Mouse (Mus musculus) cerebellum, adult 11 months (tissue): ENCODE measurements around the gene Opa3.

Experiments used
- DNase-seq: peaks from one replicate; pipeline ENCODE4 v3.0.0; 2022

Gene Opa3

DNA sequence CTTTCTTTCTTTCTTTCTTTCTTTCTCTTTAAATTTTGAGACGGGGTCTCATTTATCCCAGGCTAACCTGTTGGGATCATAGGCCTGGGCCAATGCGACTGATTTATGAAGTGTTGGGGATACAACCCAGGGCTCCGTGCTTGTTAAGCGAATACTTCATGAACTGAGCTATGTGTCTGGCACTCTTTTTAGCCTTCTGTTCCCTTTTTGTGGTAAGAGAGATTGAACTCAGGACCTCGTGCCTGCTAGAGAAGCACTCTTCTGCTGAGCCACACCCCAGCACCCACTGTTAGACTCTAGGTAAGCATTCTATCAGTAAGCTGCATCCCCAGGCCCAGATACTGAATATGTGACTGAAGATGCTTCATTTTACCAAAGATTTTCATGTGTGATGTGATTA lies 10.6 kb upstream of the Opa3 start:
- DNase-seq = no peak

DNA sequence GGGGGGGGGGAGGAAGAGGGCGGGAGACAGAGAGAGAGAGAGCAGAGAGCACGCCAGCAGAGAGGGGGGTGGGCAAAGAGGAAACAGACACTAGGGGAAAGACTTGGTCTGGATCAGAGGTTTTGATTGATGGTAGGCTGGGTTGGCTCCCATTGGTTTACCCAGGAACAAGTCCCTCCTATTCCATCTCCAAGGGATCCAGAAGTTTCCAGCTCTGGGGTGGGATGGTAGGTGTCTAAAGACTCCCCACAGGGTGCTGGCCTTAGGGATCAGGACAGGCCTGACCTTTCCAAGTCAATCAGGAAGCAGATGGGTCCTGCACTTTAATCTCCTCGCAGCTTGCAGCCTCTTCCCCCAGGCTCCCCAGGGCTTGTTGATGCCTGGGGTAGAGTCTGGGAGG lies 10.2 kb upstream of the Opa3 start:
- no peak for DNase-seq

DNA sequence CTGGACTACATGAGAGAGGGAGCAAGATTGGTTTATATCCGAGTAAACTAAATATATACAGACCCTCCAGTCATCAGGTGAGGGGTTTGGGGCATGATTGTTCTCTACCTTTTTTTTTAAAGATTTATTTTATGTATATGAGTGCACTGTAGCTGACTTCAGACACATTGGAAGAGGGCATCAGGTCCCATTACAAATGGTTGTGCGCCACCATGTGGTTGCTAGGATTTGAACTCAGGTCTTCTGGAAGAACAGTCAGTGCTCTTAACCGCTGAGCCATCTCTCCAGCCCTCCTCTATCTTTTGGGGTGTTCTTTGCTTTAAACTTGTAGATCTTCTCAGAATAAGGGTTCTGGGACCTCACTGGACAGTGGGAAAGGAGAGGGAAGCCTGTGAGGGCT lies 8.1 kb upstream of the Opa3 start:
- no peak for DNase-seq

DNA sequence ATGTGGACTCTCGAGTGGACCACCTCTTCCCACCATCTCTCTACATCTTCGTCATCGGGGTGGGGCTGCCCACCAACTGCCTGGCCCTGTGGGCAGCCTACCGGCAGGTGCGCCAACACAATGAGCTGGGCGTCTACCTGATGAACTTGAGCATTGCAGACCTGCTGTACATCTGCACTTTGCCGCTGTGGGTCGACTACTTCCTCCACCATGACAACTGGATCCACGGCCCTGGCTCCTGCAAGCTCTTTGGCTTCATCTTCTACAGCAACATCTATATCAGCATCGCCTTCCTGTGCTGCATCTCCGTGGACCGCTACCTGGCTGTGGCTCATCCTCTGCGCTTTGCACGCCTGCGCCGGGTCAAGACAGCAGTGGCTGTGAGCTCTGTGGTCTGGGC lies 5.9 kb upstream of the Opa3 start:
- DNase-seq = no peak

DNA sequence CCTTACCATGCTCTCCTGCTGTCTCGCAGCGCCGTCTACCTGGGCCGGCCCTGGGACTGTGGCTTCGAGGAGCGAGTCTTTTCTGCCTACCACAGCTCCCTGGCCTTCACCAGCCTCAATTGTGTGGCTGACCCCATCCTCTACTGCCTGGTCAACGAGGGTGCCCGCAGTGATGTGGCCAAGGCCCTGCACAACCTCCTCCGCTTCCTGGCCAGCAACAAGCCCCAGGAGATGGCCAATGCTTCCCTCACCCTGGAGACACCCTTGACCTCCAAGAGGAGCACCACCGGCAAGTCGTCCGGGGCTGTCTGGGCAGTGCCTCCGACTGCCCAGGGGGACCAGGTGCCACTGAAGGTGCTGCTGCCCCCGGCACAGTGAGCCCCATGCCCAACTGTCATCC lies 5.3 kb upstream of the Opa3 start:
- DNase-seq = no peak

DNA sequence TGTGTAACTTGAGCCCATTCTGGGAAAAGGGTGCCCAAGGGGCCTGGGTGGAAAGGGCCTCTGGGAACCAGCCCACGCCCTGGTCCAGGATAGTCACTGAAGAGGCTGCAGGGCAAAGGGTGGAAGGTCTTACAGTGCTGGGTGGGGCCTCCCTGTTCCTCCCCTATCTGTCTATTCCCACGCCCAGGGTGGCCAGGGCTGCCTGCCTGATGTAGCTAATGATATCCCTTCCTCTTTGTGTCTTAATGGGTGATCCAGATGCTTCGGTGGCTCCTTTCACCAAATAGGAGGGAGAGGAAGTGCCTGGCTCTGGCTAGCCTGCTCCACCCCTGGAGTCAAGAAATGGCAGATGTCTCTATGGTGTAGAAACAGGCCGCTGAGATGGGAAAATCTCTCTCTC lies 3.2 kb upstream of the Opa3 start:
- DNase-seq = no peak

DNA sequence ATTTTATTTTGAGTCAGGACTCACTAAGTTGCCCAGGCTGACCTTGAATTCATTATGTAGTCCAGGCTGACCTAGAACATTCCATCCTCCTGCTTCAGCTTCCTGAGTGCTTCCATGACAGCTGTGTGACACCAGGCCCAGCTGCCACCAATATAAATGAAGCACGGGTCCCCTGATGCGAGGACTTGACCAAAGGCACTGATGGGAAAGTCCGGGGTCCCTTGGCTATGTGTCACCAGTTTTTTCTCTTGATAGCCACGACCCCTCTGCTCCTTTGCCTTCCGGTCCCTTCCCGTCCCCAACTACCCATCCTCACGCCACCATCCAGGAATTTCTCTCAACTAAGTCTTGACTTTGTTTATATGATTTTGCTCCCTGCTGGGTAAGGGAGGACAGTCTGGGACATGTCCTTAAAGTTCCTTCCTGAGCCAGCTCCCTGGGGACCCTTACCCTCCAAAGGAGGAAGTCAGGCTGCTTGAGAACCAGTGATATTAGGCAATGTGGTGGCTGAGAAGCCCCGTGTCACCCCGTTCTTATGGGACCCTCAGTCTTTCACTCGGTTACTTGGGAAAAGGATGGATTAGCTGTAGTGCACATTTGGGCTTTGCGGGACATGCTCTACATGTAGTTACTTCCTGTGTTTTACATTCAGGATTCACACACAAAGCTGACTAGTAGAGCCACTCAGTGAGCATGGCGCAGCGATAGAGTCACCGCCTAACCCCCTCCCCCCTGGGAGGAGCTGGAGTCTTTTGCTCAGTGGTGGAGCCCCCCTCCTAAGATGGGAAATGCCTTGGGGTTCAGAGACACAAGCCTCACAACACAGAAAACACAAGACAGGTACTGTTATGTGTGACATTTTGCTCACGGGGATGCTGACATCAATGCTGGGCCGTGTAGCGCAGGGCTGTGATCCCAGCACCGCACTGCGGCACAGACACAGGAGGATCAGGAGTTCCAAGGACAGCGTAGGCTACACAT lies 1.0 kb upstream of the Opa3 start:
- peak; percentile 59 for DNase-seq

DNA sequence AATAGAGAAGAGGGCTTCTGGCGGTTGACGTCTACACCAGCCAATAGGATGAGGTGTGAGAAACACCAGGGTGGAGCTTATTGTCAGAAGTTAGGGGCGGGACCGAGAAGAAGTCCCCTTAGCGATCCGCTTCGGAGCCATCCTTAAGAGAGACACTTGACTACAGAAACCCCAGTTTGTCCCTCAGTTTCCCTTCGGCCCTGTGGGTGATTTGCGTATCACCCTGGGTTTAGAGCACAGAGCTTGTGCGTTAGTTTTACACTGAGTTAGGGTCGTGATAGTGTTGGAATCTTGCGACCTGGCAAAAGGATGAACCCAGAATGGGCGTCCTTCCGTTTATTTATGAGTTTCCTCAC lies 637 bp downstream of the Opa3 start:
- DNase-seq = no peak

DNA sequence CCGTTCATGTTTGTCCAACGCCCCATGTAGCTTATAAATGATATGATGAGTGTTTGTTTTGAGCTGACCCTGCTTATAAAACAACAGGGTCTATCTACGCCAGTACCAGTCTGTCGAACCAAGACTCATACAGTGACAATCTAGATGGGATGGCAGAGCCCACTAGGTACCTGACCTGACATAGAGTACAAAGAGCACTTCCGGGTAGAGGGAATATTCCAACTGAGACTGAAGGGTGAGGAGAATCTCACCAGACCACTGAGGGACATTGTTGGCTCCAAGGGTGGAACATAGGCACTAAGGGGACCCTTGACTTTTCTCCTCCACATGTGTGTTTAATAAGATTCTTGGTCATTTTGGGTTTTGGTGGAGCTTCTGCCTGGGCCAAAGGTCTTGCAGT lies 1.3 kb downstream of the Opa3 start:
- DNase-seq = no peak

DNA sequence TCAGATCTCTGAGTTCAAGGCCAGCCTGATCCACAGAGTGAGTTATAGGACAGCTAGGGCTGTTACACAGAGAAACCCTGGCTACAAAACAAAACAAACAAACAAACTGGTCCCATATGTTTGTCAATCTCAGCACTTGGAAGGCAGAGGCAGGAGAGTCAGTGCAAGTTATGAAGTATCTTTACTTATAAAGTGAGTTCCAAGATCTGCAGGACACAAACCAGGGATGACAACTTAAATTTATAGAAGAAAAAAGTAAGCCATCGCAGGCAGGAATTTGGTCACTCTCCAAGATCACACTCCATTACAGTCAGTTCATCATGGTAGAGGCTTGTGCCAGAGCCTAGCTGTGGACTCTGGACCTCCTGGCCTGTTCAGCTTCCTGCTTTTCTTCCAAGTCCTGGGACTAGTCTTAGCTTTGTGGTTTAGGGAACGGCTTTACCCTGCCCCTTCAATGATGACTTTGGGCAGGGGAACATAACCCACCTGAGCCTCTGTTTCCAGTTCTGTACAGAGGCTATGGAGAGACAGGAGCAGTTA lies 2.0 kb downstream of the Opa3 start:
- no peak for DNase-seq

DNA sequence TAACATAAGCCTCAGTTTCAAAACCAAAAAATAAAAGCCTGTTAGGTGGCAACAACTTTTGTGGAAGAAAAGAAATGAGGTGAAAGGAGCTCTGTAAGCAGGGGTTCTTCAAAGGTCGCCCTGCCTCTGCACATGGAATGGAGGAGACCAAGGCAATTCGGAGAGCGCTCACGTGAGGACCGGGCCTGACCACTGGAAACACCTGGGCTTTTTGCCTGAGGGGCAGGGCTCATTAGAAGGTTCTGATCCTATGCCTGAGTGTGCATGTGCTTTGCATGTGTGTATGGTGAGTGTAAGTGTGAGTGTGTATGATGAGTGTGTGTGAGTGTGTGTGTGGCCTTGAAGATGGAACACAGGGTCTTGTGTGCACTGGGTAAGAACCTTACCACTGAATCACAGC lies 2.8 kb downstream of the Opa3 start:
- no peak for DNase-seq

DNA sequence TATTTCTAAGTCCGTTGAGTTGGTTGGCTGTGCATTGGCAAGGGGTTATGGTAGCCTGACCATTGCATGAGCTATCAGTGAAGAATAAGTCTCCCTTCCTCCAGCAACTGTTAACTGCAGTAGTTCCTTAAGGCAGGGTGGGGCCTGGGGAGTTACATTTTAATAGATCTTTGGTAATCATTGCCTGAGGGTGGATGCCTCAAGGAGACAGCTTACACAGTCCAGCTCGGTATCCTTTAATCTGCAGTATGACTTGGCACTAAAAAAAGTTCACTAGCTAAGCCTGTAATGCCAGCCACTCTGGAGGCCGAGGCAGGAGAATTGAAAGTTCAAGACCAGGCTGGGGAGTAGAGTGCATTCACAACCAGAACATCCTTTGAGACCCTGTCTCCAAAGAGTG lies 3.7 kb downstream of the Opa3 start:
- DNase-seq = no peak

DNA sequence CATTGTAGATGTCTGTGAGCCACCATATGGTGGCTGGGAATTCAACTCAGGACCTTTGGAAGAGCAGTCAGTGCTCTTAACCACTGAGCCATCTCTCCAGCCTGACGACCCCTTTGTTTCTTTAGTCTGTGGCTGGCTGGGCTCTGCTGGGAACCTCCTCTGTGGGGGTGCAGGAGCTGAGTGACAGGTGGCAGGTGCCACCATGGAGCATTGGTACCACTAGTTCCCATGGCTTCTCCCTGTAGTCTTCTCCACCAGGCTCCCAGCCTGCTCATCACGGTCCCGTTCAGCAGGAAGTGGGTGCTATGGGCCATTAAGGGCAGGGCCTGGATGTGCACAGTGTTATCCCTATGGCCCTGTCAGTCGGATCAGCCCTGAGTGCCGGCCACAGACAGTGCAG lies 6.5 kb downstream of the Opa3 start:
- DNase-seq = no peak

DNA sequence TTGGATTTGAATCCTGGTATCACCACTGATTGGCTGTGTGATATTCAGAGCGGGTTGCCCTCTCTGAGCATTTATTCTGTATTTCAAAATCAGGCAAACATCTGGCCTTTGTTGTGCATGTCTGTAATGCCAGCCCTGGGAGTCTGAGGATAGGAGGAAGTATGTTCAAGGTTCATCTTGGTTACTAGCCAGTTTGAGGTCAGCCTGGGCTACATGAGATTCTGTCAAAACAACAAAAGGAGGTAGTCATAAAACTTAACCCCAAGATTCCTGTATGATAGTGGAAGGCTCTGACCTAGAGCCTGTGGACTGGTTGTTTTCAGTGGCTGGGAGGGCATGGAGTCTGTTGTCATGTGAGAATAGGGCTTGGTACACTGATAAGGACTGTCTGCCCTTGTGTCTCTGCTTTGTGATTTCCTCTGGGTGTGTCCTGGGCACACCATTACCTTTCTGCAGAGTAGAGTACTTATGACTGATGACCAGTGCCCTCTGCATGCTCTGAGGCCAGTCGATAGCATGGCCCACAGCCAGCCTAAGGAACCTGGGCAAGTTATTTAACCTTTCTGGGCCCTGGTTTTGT lies 7.0 kb downstream of the Opa3 start:
- no peak for DNase-seq

DNA sequence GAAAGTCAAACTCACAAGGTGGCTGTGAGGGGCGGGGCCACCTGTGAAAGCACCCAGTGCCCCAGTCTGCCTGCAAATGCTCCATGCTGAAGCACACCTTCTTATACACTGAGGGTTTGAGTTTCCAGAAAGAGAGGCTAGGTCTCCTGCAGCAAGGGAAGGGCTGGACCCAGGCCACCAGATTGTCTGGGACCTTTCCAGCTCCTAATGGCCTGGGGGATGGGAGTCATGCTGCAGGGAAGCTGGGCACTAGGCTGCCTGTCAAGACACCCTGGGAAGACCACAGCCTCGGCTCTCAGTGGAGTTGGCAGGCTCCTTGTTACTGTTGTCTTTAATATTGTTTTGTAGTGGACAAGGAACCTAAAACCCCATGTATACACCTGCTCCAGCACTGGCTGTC lies 8.3 kb downstream of the Opa3 start:
- DNase-seq = no peak

DNA sequence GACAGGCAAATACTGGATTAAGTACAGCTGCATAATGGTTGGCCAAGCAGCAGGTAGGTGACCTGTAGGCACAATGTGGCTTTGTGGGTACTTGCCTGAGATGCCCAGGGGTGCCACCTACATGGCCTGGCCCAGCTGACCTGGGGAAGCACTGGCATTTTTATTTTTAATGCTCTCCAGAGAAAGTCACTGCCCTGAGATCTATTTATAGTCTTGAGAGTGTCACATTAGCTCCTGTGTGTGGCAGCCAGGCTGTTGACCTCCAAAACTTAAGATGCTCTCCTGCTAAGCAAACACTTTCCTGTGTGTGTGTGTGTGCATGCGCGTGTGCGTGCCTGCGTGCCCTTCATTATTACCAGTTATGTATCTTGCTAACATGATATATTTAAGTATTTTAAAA lies 10.2 kb downstream of the Opa3 start:
- DNase-seq = no peak

DNA sequence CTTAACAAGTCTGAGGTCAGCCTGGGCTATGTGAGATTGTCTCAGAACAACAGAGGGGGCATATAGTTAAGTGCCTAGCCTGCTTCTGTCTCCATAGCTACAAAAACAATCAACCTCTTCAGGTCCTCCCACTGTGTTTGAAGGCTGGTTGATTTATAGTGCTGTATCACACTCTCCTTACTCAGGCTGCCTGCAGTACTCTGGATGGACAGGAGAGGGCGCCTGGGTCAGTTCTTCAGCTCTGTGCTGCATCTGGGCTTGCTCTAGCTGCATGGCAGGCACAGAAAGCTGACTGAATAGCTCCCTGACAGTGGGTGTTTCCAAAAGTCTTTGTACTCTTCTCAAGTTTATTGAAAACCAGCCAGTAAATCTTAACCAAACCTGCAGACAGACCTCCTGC lies 11.3 kb downstream of the Opa3 start:
- peak; percentile 85 for DNase-seq

DNA sequence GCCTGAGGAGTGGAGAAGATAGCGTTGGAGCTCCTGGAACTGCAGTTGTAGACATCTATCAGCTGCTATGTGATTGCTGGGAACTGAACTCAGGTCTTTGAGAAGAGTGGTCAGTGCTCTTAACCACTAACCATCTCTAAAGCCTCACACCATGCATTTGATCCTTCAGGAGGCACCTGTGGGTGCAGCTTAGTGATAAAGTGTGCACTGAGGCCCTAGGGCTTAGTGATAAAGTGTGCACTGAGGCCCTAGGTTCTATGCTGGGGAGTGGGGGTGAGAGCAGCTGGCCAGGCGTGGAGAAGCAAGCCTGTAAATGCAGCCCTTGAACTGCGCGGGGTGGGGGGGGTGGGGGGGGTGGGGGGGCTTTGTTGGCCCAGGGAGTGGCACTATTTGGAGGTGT lies 11.9 kb downstream of the Opa3 start:
- no peak for DNase-seq

DNA sequence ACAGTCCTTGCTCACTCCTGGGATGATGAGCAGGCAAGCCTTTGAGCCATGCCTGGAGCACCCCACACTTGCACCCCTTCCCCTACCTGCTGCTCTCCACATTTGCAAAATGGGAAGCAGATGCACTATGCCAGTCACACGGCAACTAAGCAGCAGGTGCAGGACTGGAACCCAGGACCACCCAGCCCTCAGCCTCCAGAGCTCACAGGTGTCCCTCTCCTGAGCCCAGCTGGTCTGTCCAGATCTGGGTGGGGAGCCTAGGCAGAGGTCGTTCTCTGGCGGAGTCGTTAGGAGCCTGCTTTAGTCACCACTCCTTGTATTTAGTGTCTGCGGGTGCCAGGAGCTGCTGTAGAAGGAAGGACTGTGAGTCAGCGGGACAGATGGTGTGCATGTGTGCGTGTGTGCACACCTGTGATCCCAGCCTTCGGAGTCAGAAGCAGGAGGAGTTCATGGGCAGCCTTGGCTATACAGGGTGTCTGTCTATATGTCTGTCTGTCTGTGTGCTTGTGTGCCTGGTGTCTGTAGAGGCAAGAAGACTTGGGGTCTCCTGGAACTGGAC lies 12.8 kb downstream of the Opa3 start:
- no peak for DNase-seq

DNA sequence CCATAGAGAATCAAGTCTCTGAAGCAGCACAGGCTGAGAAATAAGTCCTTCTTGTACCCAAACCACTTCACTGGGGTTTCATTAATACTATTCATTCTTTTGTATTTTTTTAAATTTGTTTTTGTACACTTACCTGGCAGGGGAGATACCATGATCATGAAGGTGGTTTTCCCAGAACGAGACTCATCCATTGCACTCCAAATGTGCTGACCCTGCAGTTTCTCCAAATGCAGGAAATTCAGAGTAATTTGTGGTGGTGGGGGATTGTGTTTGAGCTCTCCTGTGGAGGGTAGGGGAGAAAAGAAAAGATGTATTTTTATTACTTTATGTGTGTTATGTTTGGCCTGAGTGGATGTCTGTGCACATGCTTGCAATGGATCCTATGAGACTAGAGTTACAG lies 13.9 kb downstream of the Opa3 start:
- no peak for DNase-seq

DNA sequence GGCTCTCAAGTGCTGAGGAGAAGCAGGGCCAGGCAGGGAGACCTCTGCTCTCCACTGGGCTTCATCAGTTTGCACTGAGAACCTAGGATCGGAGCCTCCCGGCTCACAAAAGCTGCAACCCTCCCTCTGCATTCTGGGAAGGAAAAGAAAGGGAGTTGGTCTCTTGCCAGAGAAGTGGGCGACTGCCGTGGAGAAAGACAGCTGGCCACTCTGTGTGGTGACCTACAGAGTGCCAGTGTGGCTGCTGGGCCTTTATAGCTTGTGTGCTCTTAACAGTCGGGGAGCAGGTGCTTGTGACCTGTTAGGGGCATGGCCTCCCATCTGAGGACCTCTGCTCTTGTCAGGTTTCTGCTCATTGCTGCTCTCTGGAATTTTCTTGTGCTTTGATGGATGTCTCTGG lies 15.7 kb downstream of the Opa3 start:
- DNase-seq = no peak

DNA sequence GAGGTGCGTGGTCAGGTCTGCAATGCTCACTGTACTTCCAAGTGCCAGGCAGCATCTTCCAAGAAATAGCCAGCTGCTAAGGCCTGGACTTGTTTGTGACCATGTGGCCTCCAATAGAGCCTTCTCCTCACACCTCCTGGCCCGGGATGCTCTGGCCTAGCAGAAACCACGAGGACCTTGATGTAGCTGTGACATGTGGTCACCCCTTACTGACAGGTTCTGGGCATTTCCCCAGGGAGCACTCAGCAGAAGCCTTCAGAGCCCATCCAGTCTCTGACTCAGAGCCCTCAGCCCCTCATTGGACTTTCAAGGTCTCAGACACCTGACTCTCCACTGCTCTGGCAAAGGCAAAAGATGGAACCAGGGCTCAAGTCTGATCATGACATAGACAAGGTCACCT lies 16.9 kb downstream of the Opa3 start:
- DNase-seq = no peak

DNA sequence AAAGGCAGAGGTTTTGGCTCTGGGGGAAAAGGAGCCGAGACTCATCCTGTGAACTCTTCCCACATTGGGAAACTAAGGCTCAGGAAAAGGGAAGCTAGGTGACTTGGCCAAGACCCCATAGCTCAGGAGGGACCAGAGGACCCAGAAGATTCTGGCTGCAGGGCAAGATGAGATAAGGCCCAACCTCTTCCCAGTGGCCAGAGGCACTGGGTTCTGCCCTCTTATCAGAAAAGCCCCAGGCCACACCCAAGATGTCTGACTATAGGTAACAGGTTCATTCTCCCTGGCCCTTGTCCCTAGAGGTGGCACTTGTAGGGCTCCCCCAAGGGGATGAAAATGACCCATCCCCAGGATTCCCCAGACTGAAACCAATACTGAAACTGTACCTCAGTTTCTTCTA lies 18.7 kb downstream of the Opa3 start:
- DNase-seq = no peak

DNA sequence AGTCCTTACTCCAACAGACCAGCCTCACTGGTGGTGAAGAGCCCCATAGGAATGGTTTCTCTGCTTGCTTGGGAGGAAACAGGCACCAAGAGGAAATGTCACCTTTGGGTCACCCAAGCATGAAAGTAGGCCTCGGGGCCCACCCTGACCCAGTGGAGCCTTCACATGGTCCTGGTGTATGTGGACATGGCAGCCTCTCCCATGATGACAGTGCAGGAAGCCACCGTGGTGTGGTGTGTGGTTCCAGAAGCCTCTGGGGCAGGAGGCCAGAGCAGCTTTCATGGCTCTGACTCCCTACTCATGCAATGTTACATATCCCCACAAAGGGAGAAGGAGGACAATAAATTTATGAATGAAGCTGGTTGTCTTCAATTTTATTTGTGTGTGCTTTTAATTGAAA lies 19.4 kb downstream of the Opa3 start:
- no peak for DNase-seq
